Mouse (Mus musculus) frontal cortex, postnatal 25 days (tissue): ENCODE data around the gene Zmat3.

Source experiments
- DNase-seq, 2 experiments: peaks; one replicate each; pipeline ENCODE4 v3.0.0; 2022; ENCODE audit warnings: low spot score in 2 of 2

Gene Zmat3

GRCm38 (mm10) chr3:32371957-32372356 is 6.1 kb upstream of the Zmat3 start:
- no peak for DNase-seq

GRCm38 (mm10) chr3:32367516-32367915 is 1.7 kb upstream of the Zmat3 start:
- DNase-seq, result no peak

GRCm38 (mm10) chr3:32366246-32366734 is 476 bp upstream of the Zmat3 start:
- no peak for DNase-seq

- peak in 1 of 2 experiments; percentile 31 for DNase-seq
Observed at GRCm38 (mm10) chr3:32364841-32365545, 821 bp downstream of the Zmat3 start.

- no peak for DNase-seq
Observed at GRCm38 (mm10) chr3:32364195-32364594, 1.6 kb downstream of the Zmat3 start.

GRCm38 (mm10) chr3:32361221-32361620 is 4.6 kb downstream of the Zmat3 start:
- no peak for DNase-seq

- no peak for DNase-seq
Observed at GRCm38 (mm10) chr3:32347881-32348280, 17.9 kb downstream of the Zmat3 start.

- DNase-seq, result no peak
Observed at GRCm38 (mm10) chr3:32345249-32345648, 20.6 kb downstream of the Zmat3 start.

- DNase-seq, result no peak
Observed at GRCm38 (mm10) chr3:32344825-32345224, 21.0 kb downstream of the Zmat3 start.

GRCm38 (mm10) chr3:32343371-32343770 is 22.4 kb downstream of the Zmat3 start:
- DNase-seq, result no peak

- DNase-seq, result no peak
Observed at GRCm38 (mm10) chr3:32341434-32341833, 24.4 kb downstream of the Zmat3 start.

GRCm38 (mm10) chr3:32338231-32338630 is 27.6 kb downstream of the Zmat3 start:
- no peak for DNase-seq

- no peak for DNase-seq
Observed at GRCm38 (mm10) chr3:32337770-32338169, 28.0 kb downstream of the Zmat3 start.

- DNase-seq, result no peak
Observed at GRCm38 (mm10) chr3:32334901-32335300, 30.9 kb downstream of the Zmat3 start.

- DNase-seq, result peak; percentile 64
Observed at GRCm38 (mm10) chr3:32333456-32334086, 32.2 kb downstream of the Zmat3 start.

GRCm38 (mm10) chr3:32317901-32318416 is 47.9 kb downstream of the Zmat3 start:
- no peak for DNase-seq

GRCm38 (mm10) chr3:32317165-32317900 is 48.5 kb downstream of the Zmat3 start:
- peak; percentile 49 to 55 for DNase-seq

GRCm38 (mm10) chr3:32314746-32315145 is 51.1 kb downstream of the Zmat3 start:
- no peak for DNase-seq

- no peak for DNase-seq
Observed at GRCm38 (mm10) chr3:32304171-32304570, 61.6 kb downstream of the Zmat3 start.

- DNase-seq, result no peak
Observed at GRCm38 (mm10) chr3:32292001-32292400, 73.8 kb downstream of the Zmat3 start.
